8 mouse cellular contexts compared by ENCODE assay signal in genomic region chr2:6212724-6213511, GRCm38 (mm10). TPM values are rescaled to one million over a fixed set of nuclear protein-coding genes. Genes with fewer than 3 reads are reported as not detected.
DNase-seq lines count a peak whose midpoint lies in the region; ATAC-seq and TF ChIP-seq lines count a peak whose summit lies in the region.

Gene Echdc3, minus strand, starts transcription at chr2:6213033.

- H3K36me3 ChIP-seq in embryonic facial prominence, embryonic 15.5 days: no peaks in the 10 kb centered on the region

- H3K27ac ChIP-seq in bone marrow, adult 2 months (ENCODE audit: control insufficient read depth, insufficient read depth, low read depth, low read length, poor library complexity): peak within 1 kb of the TSS; percentile 30; the same call in 1 of the 2 replicates
- peak within 1 kb of the TSS; percentile 90 for H3K27ac ChIP-seq in embryonic facial prominence, embryonic 15.5 days (replicated peaks)

- H3K27me3 ChIP-seq in embryonic facial prominence, embryonic 15.5 days: no peaks in the 10 kb centered on the region

- 13% methylated on average over 30 of the region's 30 CpGs for WGBS in bone marrow, adult 2 months
- 3% methylated on average over 30 of the region's 30 CpGs for WGBS in embryonic facial prominence, embryonic 15.5 days

- peak; percentile 94 for DNase-seq in 3134 (ENCODE audit: extremely low read depth, insufficient read length, low spot score)
- peak; percentile 87 for DNase-seq in heart, adult 8-10 months (ENCODE audit: low spot score)
- peak; percentile 86 to 88 for DNase-seq in kidney, adult 8-10 months
- peak; percentile 87 for DNase-seq in liver
- DNase-seq in monocyte, adult 2 months (ENCODE audit: low read depth in 1 of 2, low spot score in 2 of 2): peak; percentile 20 to 25
- DNase-seq in spleen, postnatal 14 days (ENCODE audit: low spot score in 2 of 2): peak; percentile 23 to 45

- TF ChIP-seq POLR2A in bone marrow, adult 2 months (IDR thresholded peaks at IDR 0.05; ENCODE audit: borderline replicate concordance, control insufficient read depth, low read depth, low read length): no peak

- H3K4me1 ChIP-seq in bone marrow, adult 2 months (ENCODE audit: control insufficient read depth, insufficient read depth, low read length): peaks cover 3% of the 10 kb centered on the region; the same call in 1 of the 2 replicates
- peaks cover 24% of the 10 kb centered on the region for H3K4me1 ChIP-seq in embryonic facial prominence, embryonic 15.5 days

- H3K9ac ChIP-seq in embryonic facial prominence, embryonic 15.5 days: peak within 1 kb of the TSS; percentile 55

- H3K9me3 ChIP-seq in embryonic facial prominence, embryonic 15.5 days (replicated peaks): no peaks in the 10 kb centered on the region

- H3K4me2 ChIP-seq in embryonic facial prominence, embryonic 15.5 days (replicated peaks): peak within 1 kb of the TSS; percentile 84

- peak within 1 kb of the TSS; percentile 34 for H3K4me3 ChIP-seq in bone marrow, adult 2 months (replicated peaks; ENCODE audit: control insufficient read depth, low read depth, low read length)
- H3K4me3 ChIP-seq in embryonic facial prominence, embryonic 15.5 days (replicated peaks): peak within 1 kb of the TSS; percentile 48

- no peak for TF ChIP-seq CTCF in bone marrow, adult 2 months (IDR thresholded peaks at IDR 0.05; ENCODE audit: control insufficient read depth, insufficient read depth, low read length)

- peak; percentile 87 for ATAC-seq in embryonic facial prominence, embryonic 15.5 days (ENCODE audit: insufficient number of reproducible peaks, low FRiP score, low TSS enrichment, low read depth)

RNA-seq across cellular contexts. Expression of gene Echdc3, which starts in this region (rescaled TPM):
- not detected in 2 replicates for polyA plus RNA-seq in bone marrow, adult 2 months (2011; ENCODE audit: insufficient read depth, insufficient read length, low replicate concordance, missing spikeins)
- polyA plus RNA-seq in embryonic facial prominence, embryonic 15.5 days (2015; fragmentation: Nextera tagmentation; extraction: Ambion mirVana): 5.0 and 6.3 TPM in 2 replicates
- total RNA-seq in heart, adult 8-10 months (2022): 10 to 100 TPM; 27.6 to 32.7 (median 31.9) TPM

Comparison
In these comparisons a context has a peak if more than half of its experiments do, and no peak if none do; other contexts are left out.
1. Peak in every context shown above with its lines: DNase-seq, ATAC-seq, H3K4me3 ChIP-seq and H3K27ac ChIP-seq.
2. DNase-seq: peak in every context shown above with its lines; median percentile 94 in 3134; 87 in heart, adult 8-10 months; 87 in kidney, adult 8-10 months; 87 in liver; 34 in spleen, postnatal 14 days; 22 in monocyte, adult 2 months.